Mouse (Mus musculus) spleen, embryonic (tissue): ENCODE data around the gene Prr19.

Experiments
- CTCF ChIA-PET: fragments of 350-600 bp; sonication (Branson Sonifier 250); formaldehyde crosslinking; loops from one replicate; lab custom pipeline; 2022; lab: Charles Lee

The Prr19 gene

GRCm38 (mm10) chr7:25301063-25301462 lies at the start of gene Prr19:
TSS of gene Prr19 (plus strand) at chr7:25301411.
- CTCF ChIA-PET, result no interaction called here

- CTCF ChIA-PET, result no interaction called here
Measured at GRCm38 (mm10) chr7:25251822-25252221, 49.4 kb upstream of the Prr19 start.

- CTCF ChIA-PET, result interaction anchor here (0.7 kb wide), 1 partner anchor 85 kb away, joined by 4 read pairs; no protein-coding TSS in a partner anchor
Measured at GRCm38 (mm10) chr7:25261896-25262295, 39.3 kb upstream of the Prr19 start.

- CTCF ChIA-PET, result interaction anchor here (0.6 to 0.7 kb wide), 2 partner anchors 139 to 388 kb away, joined by 4 read pairs; no protein-coding TSS in a partner anchor
Measured at GRCm38 (mm10) chr7:25263968-25264870, 37.0 kb upstream of the Prr19 start.

GRCm38 (mm10) chr7:25265743-25266142 lies 35.5 kb upstream of the Prr19 start:
- CTCF ChIA-PET, result interaction anchor here (0.6 kb wide), 1 partner anchor 24 kb away, joined by 3 read pairs; no protein-coding TSS in a partner anchor

- CTCF ChIA-PET, result no interaction called here
Measured at GRCm38 (mm10) chr7:25266180-25266962, 34.8 kb upstream of the Prr19 start.

GRCm38 (mm10) chr7:25267301-25267750 lies 33.9 kb upstream of the Prr19 start, which contains the start of gene Cic:
TSS of gene Cic (plus strand) at chr7:25267704.
- CTCF ChIA-PET, result no interaction called here

GRCm38 (mm10) chr7:25267751-25268463 lies 33.3 kb upstream of the Prr19 start:
- CTCF ChIA-PET, result interaction anchor here (0.6 kb wide), 2 partner anchors 24 to 31 kb away, joined by 3 to 4 read pairs; no protein-coding TSS in a partner anchor

- CTCF ChIA-PET, result interaction anchor here (0.6 kb wide), 1 partner anchor 24 kb away, joined by 3 read pairs; no protein-coding TSS in a partner anchor
Measured at GRCm38 (mm10) chr7:25268588-25268987, 32.6 kb upstream of the Prr19 start.

GRCm38 (mm10) chr7:25269029-25269428 lies 32.2 kb upstream of the Prr19 start:
- CTCF ChIA-PET, result interaction anchor here (0.6 kb wide), 1 partner anchor 156 kb away, joined by 6 read pairs; no protein-coding TSS in a partner anchor

- CTCF ChIA-PET, result interaction anchor here (0.6 to 1.0 kb wide), 2 partner anchors 156 to 184 kb away, joined by 3 to 6 read pairs; no protein-coding TSS in a partner anchor
Measured at GRCm38 (mm10) chr7:25269545-25270271, 31.5 kb upstream of the Prr19 start.

GRCm38 (mm10) chr7:25270652-25271633 lies 30.3 kb upstream of the Prr19 start:
- CTCF ChIA-PET, result interaction anchor here (1.0 kb wide), 1 partner anchor 185 kb away, joined by 3 read pairs; no protein-coding TSS in a partner anchor

GRCm38 (mm10) chr7:25271651-25272444 lies 29.4 kb upstream of the Prr19 start:
- CTCF ChIA-PET, result no interaction called here

GRCm38 (mm10) chr7:25272445-25273258 lies 28.6 kb upstream of the Prr19 start:
- CTCF ChIA-PET, result interaction anchor here (0.9 kb wide), 1 partner anchor 55 kb away, joined by 4 read pairs; no protein-coding TSS in a partner anchor

GRCm38 (mm10) chr7:25273259-25274241 lies 27.7 kb upstream of the Prr19 start:
- CTCF ChIA-PET, result interaction anchor here (0.9 to 1.0 kb wide), 2 partner anchors 21 to 56 kb away, joined by 4 read pairs; no protein-coding TSS in a partner anchor

GRCm38 (mm10) chr7:25274571-25274970 lies 26.6 kb upstream of the Prr19 start:
- CTCF ChIA-PET, result no interaction called here
